Mouse (Mus musculus): ENCODE results near the gene Nfam1. TPM values are rescaled to one million over a fixed set of nuclear protein-coding genes. Genes with fewer than 3 reads are reported as not detected.

Nfam1 gene
- total RNA-seq, 2 experiments from 2014 or later, result 2.6 to 2.7 TPM

- peak; percentile 53 to 63 for DNase-seq (ENCODE audit: extremely low spot score in 1 of 2, low spot score in 2 of 2)
- intact Hi-C loops (cut with DNase I), result no loop called here
Observed at GRCm38 (mm10) chr15:83042655-83043361, 9.7 kb upstream of the Nfam1 start.

DNA sequence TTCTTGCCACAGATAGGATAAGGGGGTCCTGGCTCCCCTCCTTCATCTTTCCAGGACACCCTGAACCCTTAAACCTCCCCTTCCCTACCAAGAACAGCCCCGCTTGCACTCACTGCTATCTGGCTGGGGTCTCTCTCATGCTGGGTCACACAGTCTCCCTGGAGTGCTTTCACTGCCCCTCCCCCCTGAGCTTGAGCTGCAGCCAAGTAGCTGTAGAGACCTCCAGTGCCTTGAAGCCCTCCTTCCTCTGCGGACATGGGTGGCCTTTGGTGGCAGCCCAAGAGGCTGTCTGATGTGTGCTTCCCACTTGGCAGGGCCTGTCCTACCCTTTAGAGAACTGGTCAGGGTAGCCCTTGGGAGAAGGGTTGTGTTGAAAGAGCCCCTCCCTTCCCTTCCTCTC is 7.0 kb upstream of the Nfam1 start:
- intact Hi-C loops (cut with DNase I), result no loop called here

DNA sequence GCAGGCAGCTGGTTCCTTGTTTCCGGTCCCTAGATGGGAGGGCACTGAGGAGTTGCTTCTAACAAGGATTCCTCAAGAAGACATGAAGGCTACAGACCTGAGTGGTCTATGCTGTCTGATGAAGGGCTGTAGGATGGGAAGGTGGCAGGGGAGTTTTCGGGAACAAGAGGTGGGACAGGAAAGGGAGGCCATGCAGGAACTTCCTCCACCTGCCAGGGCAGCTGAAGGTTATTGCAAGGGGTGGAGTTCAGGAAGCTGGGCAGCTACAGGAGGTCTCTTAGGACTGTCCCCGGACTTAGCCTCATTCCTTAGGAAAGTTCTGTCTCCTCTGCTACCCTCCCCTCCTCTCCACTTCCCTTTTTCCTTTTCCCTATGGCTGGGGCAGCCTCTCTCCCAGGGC is 5.7 kb upstream of the Nfam1 start:
- no peak for DNase-seq (ENCODE audit: extremely low spot score in 1 of 2, low spot score in 2 of 2)
- intact Hi-C loops (cut with DNase I), result loop anchor here (2.0 to 5.0 kb wide), 2 partner anchors 137 to 224 kb away; no protein-coding TSS in a partner anchor

More for the DNA sequence above, 7.0 kb upstream of the Nfam1 start:
- no peak for DNase-seq (ENCODE audit: extremely low spot score in 1 of 2, low spot score in 2 of 2)

DNA sequence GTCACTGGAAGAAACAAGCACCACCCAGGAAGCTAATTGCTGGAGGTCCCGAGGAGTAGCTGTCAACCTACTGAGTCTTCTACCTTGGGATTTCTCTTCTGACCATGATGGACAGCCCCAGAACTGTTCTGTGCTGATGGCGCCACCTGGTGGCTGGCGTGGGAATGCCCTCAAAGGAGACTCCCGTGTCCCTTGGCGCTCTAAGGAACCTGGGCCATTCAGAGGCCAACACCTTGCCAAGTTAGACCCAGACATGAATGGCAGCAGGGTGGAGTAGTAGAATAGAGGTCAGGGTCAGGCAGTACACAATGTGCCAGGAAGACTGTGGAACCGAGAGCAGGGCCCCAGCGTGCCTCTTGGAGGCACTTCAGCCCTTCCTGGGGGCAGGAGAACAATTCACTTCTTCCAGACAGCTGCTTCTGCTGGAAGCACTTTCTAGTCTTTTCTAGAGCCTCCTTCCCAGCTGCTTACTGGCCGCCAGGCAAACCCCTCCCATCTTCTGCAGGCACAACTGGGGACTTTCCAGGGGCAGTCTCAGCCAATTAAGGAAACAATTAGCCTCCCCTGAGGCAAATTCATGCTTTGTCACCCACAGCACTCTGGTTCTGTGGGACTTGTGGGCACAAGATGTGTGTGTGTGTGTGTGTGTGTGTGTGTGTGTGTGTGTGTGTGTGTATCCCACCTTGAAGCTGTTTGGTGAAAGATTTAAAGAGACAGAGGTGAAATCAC is 4.8 kb upstream of the Nfam1 start:
- intact Hi-C loops (cut with DNase I), result loop anchor here (2.0 to 5.0 kb wide), 2 partner anchors 136 to 223 kb away; no protein-coding TSS in a partner anchor
- DNase-seq (ENCODE audit: extremely low spot score in 1 of 2, low spot score in 2 of 2), result peak; percentile 73 to 88

- peak; percentile 60 to 81 for DNase-seq (ENCODE audit: extremely low spot score in 1 of 2, low spot score in 2 of 2)
- intact Hi-C loops (cut with DNase I), result loop anchor here (5.0 kb wide), 1 partner anchor 135 kb away; no protein-coding TSS in a partner anchor
Observed at GRCm38 (mm10) chr15:83036900-83037519, 3.9 kb upstream of the Nfam1 start.

GRCm38 (mm10) chr15:83036089-83036488 is 3.0 kb upstream of the Nfam1 start:
- intact Hi-C loops (cut with DNase I), result loop anchor here (5.0 kb wide), 1 partner anchor 134 kb away; no protein-coding TSS in a partner anchor
- DNase-seq (ENCODE audit: extremely low spot score in 1 of 2, low spot score in 2 of 2), result peak in 1 of 2 experiments; percentile 71

DNA sequence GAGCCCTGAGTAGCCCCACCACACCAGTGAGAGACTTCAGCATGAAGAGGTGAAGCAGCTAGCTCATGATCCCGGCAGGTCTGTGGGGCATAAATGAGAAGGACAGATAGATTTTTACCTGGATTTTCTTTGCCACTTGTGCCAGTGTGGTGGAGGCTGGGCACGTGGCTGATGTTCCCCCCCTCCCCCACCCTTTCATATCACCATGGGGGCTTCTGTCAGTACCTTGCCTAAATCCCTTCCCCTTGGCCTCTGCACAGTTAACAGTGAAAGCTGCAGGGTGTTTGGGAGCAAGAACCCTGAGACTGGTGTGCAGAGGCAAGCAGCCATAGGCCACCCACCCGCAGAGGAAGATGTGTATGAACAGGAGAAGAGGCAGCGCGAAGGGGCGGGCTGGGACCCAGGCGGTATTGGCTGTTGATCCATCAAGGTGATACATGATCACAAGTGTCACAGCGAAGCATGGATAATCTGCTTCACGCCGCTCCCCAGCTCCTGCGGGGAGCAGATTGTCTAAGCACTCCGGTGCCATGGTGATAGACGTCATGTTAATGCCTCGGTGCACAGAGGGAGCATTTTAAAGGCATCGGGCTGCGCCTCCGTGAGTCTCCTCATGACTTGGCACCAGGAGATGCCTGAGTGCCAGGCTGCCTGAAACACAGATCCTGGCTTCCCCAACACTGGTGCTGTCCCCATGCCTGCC is 1.3 kb upstream of the Nfam1 start:
- intact Hi-C loops (cut with DNase I), result loop anchor here (5.0 kb wide), 1 partner anchor 72 kb away; no protein-coding TSS in a partner anchor
- DNase-seq (ENCODE audit: extremely low spot score in 1 of 2, low spot score in 2 of 2), result no peak

DNA sequence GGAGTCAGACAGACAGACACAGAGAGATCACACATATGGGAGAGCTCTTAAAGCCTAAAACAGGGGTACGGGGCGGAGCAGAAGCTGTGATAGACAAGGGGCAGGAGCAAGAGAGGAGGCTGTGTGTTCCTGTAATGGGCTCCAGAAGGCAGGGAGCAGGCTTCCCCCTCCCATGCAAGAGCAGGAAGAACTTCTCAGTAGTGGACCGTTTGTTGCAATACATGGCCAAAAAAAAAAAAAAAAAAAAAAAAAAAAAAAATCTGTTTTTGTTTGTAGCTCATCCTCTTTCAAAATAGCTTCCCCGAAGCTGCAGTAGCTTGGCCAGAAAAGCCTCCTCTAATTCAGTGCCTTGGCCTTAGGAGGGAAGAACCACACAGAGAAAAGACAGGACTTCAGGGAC is 2.2 kb downstream of the Nfam1 start:
- intact Hi-C loops (cut with DNase I), result loop anchor here (5.0 kb wide), 1 partner anchor 69 kb away; no protein-coding TSS in a partner anchor
- no peak for DNase-seq (ENCODE audit: extremely low spot score in 1 of 2, low spot score in 2 of 2)

DNA sequence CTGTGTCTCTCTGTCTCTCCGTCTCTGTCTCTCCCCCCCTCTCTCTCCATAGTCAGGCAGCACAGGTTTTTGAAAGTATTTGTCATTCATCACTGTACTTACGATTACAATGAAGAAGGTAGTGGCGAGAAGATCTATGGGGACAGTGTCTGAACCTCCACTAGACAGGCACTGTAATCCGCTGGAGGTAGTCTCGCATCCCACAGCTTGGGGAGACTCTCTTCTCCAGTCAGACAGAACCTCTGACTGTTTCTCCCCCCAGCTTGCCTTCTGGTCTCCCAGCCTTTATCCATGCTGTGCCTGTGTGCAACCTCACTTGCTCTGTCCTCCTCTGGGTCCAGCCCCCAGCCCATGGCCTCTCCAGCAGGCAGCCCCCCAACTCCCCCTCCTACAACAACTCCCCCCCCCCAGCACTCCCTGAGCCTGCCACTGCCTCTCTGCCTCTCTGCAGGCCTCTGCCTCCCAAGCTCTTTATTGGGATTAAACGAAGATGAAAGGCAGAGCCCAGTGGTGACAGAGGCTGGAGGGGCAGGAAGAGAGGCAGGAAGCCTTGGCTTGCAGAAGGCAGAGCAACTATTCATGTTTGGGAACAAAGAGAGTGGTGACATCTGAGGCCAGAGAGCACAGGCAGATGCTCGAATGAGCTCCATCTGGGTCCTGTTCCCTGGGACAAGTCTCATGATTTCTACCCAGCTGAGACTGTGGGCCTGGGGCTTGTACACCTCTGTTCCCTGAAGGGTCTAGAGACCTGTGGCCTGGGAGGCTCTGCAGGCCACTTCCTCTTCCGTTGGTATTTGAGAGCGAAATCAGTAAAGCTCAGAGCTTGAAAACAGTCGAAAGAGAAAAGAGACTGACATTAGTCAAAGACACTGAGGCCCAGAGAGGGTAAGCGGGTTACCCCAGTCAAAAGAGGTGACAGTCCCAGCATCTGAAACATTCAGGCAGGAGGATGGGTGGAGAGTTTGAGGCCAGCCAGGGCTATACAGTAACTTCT is 3.1 kb downstream of the Nfam1 start:
- DNase-seq (ENCODE audit: extremely low spot score in 1 of 2, low spot score in 2 of 2), result no peak
- intact Hi-C loops (cut with DNase I), result loop anchor here (5.0 kb wide), 1 partner anchor 68 kb away; no protein-coding TSS in a partner anchor

GRCm38 (mm10) chr15:83026129-83026528 is 7.0 kb downstream of the Nfam1 start:
- intact Hi-C loops (cut with DNase I), result no loop called here
- peak in 1 of 2 experiments; percentile 66 for DNase-seq (ENCODE audit: extremely low spot score in 1 of 2, low spot score in 2 of 2)

DNA sequence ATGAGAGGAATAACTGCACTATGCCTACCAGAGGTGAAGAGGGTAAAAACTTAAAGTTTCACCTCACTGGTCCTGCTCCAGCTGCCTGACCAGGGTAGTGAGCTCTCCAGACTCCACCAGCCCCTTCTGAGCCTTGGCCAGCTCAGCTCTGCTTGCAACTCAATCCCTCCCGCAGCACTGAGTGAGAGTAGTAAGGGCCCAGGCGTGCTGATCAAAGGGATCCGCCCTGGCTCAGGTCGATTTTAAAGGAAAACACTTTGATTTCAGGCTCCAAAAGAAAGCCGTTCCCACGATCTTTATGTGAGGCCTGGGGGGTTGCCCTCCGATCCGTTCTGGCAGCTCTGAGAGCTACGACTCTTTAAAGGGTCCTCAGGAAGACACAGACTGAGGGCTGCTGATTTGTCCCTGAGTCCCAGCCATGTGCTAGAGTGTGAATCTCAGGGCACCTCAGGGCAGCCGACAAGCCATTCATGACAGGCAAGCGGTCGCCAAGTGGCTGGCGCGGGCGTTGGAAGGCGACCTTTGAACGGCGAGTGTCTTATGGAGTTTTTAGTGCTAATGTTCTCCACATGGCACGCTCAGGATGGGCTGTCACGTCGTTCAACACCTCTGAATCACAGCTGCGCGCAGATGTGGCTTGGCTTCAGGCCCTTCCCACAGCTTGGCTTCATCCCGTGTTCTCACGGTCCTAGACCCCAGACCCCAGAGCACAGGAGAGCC is 7.9 kb downstream of the Nfam1 start:
- no peak for DNase-seq (ENCODE audit: extremely low spot score in 1 of 2, low spot score in 2 of 2)
- intact Hi-C loops (cut with DNase I), result no loop called here

DNA sequence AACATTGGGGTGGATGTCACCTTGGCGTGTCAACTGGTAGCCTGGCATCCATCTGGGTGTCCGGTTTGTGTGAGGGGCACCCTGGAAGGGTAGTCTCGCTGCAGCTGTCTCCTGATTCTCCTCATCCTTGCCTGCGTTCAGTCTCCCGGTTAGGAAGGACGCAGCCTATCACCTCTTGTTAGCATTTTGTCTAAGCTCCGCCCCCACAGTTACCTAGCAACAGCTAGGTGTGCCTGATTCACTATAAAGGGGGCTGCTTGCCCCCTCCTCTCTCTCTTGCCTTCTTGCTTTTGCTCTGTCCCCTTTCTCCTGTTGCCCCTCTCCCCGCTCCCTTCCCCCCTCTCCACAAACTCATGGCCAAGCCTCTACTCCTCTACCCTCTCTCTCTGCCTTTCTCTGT is 10.2 kb downstream of the Nfam1 start:
- intact Hi-C loops (cut with DNase I), result no loop called here
- no peak for DNase-seq (ENCODE audit: extremely low spot score in 1 of 2, low spot score in 2 of 2)

DNA sequence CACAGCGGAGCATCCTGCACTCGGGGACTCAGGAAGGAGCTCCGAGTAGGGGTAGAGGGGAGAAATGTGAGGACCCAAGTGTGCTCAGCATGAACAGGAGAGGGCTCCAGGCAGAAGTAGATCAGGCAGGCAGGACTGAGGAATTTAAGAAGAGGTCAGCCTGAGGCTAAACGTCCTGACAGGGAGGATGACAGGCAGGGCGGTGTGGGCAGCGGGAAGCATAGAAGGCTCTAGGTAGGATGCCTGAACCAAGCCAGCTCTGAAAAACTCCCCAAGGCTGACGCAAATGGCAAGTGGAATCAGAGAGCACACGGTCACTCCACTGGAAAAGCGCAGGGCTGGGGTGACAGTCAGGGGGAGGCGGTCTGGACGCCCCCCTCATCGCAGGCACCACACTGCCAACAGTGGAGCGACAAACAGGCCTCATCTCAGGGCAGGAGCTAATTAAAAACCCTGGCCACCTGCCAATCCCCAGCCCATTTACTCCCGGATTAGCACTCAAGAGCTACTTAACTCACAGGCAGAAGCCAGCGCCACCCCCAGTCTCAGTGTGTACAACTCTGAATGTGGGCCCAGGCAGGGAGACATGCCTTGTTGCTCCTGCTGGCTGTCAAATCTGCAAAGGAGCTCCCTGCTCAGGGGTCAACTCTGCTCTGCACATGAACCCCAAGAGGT is 22.0 kb downstream of the Nfam1 start:
- intact Hi-C loops (cut with DNase I), result no loop called here

DNA sequence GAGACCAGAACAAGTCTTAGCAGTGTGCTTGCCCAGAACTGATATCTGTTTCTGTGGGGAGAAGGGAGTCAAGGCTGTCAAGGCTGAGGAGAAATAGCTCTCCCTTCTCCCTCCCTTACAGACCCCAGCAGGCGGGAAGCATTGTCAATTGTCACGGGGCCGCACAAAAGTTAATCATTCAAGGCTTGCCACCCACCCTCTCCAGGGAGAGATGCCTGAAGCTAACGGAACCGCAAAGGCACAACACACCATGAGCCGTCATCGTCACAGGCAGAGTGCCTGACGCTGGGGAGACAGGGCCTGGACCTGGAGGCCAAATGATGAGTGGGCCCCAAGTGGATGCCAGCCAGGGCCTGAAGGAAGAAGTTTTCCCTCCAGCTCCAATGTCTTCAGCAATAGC is 22.7 kb downstream of the Nfam1 start:
- DNase-seq (ENCODE audit: extremely low spot score in 1 of 2, low spot score in 2 of 2), result no peak
- intact Hi-C loops (cut with DNase I), result no loop called here

More for the DNA sequence above, 22.0 kb downstream of the Nfam1 start:
- DNase-seq (ENCODE audit: extremely low spot score in 1 of 2, low spot score in 2 of 2), result peak; percentile 82 to 85

DNA sequence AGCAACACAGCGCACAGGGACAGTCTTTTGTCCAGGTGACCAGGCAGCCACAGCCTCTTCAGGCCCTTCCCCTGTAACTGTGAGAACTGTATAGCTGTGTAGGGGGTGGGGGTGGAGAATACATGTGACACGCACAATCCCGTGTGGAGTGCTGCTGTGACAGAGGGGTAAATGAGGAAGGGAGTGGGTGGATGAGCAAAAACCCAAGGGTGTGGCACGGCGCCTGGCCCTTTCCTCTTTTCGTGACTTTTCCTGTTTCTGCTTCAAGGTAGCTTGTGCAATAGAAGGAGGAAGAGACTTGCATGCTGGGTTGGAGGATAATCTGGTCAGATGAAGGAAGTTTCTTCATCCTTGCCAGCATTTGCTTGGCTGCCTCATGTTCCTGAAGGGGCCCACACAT is 23.6 kb downstream of the Nfam1 start:
- intact Hi-C loops (cut with DNase I), result no loop called here
- no peak for DNase-seq (ENCODE audit: extremely low spot score in 1 of 2, low spot score in 2 of 2)

DNA sequence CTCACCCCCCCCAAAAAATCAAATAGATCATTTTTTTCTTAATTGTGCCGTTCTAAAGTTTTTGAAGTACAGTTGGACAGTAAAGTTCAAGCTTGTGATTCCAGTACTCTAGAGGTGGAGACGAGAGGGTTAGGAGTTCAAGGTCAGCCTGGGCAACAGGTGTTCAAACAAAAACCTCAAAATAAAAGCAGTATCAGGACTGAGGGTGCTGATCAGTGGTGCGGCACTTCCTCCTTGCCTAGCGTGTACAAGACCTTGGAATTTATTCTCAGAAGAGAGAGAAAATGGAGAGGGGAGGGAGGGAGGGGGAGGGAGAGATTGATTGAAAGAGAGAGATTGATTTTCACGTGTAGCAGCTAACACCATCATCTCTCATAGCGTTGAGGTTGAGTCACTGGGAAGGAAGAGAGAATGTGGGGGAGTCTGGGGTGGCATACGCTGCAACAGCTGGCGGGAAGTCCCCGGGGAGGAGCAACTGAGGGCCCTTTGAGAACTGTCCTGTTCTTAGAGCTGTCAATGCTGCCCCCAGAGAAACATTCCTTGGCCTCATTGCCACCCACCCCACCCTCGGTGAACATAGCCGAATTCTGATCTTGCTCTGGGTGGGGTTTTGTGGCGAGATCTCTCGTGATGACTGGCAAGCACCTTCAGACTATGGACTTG is 24.2 kb downstream of the Nfam1 start:
- intact Hi-C loops (cut with DNase I), result no loop called here
- DNase-seq (ENCODE audit: extremely low spot score in 1 of 2, low spot score in 2 of 2), result no peak

Data from left cerebral cortex, postnatal 10 days (tissue).